Mouse (Mus musculus) CD4-positive helper T cell, adult 2 months (primary cell): Measurements from ENCODE around the gene Zfp108.

Experiments used
- DNase-seq: peaks from one replicate; pipeline ENCODE4 v3.0.0-alpha.2; 2012; ENCODE audit warnings: low read depth, missing footprints, low spot score

The Zfp108 gene

DNA sequence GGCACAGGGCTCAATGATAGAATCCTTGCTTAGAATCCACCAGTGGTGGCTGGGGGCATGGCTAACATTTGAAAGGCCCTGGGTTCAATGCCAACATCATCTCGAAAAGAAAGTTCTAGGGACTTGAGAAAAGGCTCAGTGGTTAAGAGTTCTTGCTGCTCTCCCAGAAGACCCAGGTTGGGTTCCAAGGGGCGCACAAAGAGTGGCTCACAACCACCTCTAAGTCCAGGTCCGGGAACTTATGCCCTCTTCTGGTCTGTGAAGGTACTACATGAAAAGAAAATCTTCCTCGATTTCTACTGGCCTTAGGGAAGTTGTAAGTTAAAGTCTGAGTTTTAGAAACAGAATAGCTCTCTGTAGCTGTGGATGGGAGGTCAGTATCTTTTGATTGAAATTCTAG lies 31.5 kb downstream of the Zfp108 start:
- no peak for DNase-seq

DNA sequence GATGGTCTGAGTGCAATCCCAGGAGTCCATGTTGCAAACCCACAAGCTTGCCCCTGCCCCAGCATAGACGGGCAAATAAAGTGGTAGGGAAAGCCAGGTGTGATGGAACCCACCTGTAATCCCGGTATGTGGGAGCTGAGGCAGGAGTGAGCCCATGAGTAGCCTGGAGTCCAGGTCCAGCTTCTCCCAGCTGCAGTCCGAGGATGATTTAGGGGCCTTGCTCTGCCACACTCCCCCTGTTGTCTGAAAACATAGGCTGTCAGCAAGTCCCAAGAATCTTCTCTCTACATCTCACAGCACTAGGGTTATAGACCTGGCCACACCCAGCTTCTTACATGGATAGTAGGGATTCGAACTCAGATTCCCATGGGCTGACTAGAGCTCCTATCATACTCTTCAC lies 32.3 kb downstream of the Zfp108 start:
- DNase-seq = no peak

GRCm38 (mm10) chr7:24287670-24288069 lies 33.1 kb downstream of the Zfp108 start:
- no peak for DNase-seq

GRCm38 (mm10) chr7:24288512-24288911 lies 33.9 kb downstream of the Zfp108 start:
- no peak for DNase-seq

DNA sequence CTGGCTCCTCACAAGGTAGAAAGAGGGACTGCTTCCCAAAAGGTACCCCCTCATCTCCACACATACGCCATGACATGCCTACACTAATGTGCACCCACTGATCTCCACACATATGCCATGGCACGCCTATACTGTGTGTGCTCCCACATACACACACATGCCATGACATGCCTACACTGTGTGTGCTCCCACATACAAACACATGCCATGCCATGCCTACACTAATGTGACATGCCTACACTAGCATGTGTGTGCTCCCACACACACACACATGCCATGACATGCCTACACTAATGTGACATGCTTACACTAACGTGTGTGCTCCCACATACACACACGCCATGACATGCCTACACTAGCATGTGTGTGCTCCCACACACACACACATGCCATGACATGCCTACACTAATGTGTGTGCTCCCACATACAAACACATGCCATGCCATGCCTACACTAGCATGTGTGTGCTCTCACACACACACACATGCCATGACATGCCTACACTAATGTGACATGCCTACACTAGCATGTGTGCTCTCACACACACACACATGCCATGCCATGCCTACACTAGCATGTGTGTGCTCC lies 35.6 kb downstream of the Zfp108 start:
- no peak for DNase-seq

GRCm38 (mm10) chr7:24291387-24292090 lies 36.9 kb downstream of the Zfp108 start:
- DNase-seq = no peak

DNA sequence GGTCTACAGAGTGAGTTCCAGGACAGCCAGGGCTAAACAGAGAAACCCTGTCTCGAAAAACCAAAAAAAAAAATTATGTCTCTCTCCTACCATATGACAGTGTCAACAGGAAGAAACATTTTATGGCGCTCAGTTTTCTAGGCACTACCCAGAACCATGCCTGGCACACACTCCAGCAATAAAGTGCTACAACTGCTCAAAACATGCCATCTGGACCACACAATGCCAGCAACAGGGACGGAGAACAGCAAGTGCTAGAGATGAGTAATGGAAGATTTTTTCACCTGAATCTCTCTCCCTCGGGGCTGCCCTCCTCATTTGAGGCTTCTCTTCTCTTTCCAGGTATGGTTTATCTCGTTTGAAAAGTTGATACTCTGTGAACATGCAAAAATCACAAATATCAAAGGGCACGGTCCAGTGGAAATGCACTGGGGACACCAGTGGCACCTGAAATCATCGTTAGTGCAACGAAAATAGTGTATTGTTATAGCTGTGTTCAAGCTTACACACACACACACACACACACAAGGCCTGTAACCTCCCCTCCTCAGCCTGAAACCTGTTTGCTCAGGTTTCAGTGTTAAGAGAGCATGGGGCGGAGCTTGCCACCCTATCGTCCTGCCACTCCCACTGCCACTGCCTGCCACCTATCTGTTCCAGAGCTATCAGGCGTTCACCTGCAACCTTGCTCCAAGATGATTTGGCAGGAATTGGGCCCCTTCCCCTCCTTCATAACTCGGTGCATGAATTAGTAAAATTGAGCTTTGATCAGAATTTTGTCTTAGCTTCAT lies 38.7 kb downstream of the Zfp108 start:
- no peak for DNase-seq

DNA sequence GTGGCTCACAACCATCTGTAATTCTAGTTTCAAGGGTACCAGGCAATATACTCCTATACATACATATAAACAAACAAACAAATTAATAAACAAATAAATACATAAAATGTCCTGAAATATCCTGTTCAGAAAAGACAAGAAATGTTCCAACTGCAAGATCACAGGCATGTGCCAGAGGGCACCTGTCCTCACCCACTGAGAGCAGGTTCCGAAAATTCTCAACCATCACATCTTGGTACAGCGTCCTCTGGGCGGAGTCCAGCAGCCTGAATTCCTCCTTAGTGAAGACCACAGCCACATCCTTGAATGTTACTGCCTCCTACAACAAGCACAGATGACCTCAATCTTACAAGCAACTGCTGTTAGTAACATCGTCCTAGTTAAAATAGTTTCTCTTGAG lies 40.2 kb downstream of the Zfp108 start:
- DNase-seq = no peak

DNA sequence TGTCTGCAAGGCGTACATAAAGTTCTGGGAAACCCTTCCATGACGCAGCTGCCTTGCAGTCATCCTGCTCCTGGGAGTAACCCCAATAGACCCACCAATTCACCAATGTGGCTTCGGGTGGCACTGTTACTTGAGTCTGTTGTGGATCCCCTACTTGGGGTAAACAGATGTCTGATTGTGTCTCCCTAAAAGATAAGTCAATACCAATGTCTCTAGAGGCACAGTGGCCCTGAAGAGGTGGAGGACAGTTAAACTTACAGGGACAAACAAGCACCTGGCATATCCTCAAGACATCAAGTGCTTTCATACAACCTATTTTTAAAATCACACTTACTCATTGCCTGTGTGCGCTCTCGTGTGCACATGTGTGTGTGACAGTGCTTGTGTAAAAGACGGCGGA lies 40.8 kb downstream of the Zfp108 start:
- DNase-seq = no peak

- DNase-seq = no peak
These were observed 41.8 kb downstream of the Zfp108 start for GRCm38 (mm10) chr7:24296386-24296785.

GRCm38 (mm10) chr7:24297361-24298095 lies 42.9 kb downstream of the Zfp108 start:
- DNase-seq = no peak

DNA sequence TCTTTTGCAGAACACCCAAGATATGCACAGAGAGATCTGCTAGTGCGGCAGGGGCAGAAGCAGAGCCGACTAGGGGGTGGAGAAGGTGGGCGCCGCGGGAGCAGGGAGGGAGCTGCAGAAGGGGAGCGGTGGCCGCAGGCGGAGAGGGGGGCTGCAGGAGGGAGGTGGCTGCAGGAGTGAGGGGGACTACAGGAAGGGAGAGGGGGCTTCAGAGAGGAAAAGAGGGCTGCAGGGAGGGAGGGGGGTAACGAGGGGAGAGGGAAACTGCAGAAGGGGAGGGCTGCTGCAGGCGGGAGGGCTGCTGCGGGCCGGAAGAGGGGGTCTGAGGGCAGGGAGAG lies 44.0 kb downstream of the Zfp108 start:
- no peak for DNase-seq

- DNase-seq = peak; percentile 84
These were observed 44.5 kb downstream of the Zfp108 start for GRCm38 (mm10) chr7:24298973-24299708.

GRCm38 (mm10) chr7:24299823-24300481 lies 45.4 kb downstream of the Zfp108 start:
- peak; percentile 8 for DNase-seq

DNA sequence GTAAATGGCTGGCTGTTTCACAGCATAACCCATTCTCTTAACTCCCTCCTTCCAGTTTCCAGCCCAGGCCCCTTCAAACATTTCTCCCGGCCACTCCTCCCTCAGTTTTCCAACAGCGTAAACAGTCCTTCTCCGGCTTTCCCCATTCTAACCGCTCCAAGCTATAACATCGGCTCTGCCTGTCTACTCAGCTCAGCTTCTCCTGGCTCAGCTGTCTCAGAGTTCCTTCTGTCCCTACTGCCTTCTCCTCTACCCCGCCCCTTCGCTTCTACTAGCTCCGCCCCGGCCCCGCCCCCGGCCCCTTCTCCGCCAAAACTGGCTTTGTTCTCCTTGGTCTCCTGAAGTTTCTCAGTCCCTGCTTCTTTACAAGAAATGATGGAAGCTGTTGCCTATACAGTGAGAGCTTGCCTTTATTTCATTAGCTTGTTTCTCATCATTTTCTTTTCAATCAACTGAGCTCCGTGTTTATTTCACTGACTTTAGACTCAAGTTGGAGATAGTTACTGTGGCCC lies 46.2 kb downstream of the Zfp108 start, which contains the start of gene Zfp61:
TSS of gene Zfp61 (minus strand) at position 462 of the 512 bp plus-strand sequence.
- peak; percentile 39 for DNase-seq
